Mouse (Mus musculus) liver, embryonic 12.5 days (tissue): ENCODE data around the gene Snx33. TPM values are rescaled to one million over a fixed set of nuclear protein-coding genes. Genes with fewer than 3 reads are reported as not detected.
"Not testable (repeated sequence)": the region's sequence is repeated elsewhere in the genome, so short reads cannot be mapped to it uniquely, and the experiment has no call there.

Experiments used
- ATAC-seq: fragments of 200-750 bp; cut with Nextera tagmentation; 2 replicates; pipeline ENCODE4 v1.8.0; 2017; ENCODE audit warnings: moderate number of reproducible peaks, mild to moderate bottlenecking, moderate library complexity
- H3K27ac ChIP-seq: fragments of 300-500 bp; sonication (generic); 2 replicates; pipeline ENCODE4 v1.5.1; 2016; ENCODE audit warnings: mild to moderate bottlenecking
- H3K27me3 ChIP-seq: fragments of 300-500 bp; sonication (generic); replicated peaks from 2 replicates; pipeline ENCODE4 v1.6.1; 2016; ENCODE audit warnings: mild to moderate bottlenecking, moderate library complexity
- H3K36me3 ChIP-seq: fragments of 300-500 bp; sonication (generic); 2 replicates; pipeline ENCODE4 v1.6.1; 2016; ENCODE audit warnings: mild to moderate bottlenecking, moderate library complexity
- H3K4me1 ChIP-seq: fragments of 300-500 bp; sonication (generic); 2 replicates; pipeline ENCODE4 v1.6.1; 2016
- H3K4me2 ChIP-seq: fragments of 300-500 bp; sonication (generic); 2 replicates; pipeline ENCODE4 v1.6.1; 2016; ENCODE audit warnings: mild to moderate bottlenecking, moderate library complexity
- H3K4me3 ChIP-seq: fragments of 300-500 bp; sonication (generic); 2 replicates; pipeline ENCODE4 v1.5.1; 2016; ENCODE audit warnings: mild to moderate bottlenecking, moderate library complexity
- H3K9ac ChIP-seq: fragments of 300-500 bp; sonication (generic); 2 replicates; pipeline ENCODE4 v1.6.1; 2016; ENCODE audit warnings: mild to moderate bottlenecking, moderate library complexity
- H3K9me3 ChIP-seq: fragments of 300-500 bp; sonication (generic); replicated peaks from 2 replicates; pipeline ENCODE4 v1.6.1; 2016; ENCODE audit warnings: mild to moderate bottlenecking, moderate library complexity
- WGBS: fragments of 180-500 bp; shearing (Covaris S2); methylation state at CpG from one replicate; pipeline ENCODE4 v1.1.7; 2016; ENCODE audit not compliant: insufficient replicate concordance; 5-methylcytosine and 5-hydroxymethylcytosine counted together
- polyA plus RNA-seq: library from polyadenylated mRNA; unstranded; fragments of >200 nt; fragmentation: Nextera tagmentation; extraction: Ambion mirVana; gene quantifications from 2 replicates; pipeline ENCODE4 v1.2.1, GENCODE M21; 2016

Snx33 gene
- polyA plus RNA-seq, 1 experiment from 2014 or later, result 1.8 TPM

- H3K36me3 ChIP-seq, H3K27ac ChIP-seq, ATAC-seq, H3K9me3 ChIP-seq, H3K4me3 ChIP-seq, H3K4me2 ChIP-seq, H3K27me3 ChIP-seq, H3K9ac ChIP-seq: not testable (repeated sequence)
- WGBS, result 16% methylated on average over 3 of the region's 3 CpGs
- peaks cover 21% of the 10 kb centered on the region for H3K4me1 ChIP-seq
Measured at GRCm38 (mm10) chr9:56947481-56947880, 19.3 kb upstream of the Snx33 start.

- H3K9me3 ChIP-seq, result no peaks in the 10 kb centered on the region
- H3K4me3 ChIP-seq, result peak overlapping the region; percentile 94
- 2% methylated on average over 7 of the region's 7 CpGs for whole genome bisulfite sequencing
- H3K4me2 ChIP-seq, result peak overlapping the region; percentile 95
- H3K4me1 ChIP-seq, result peaks cover 27% of the 10 kb centered on the region
- peak overlapping the region; percentile 85 for H3K9ac ChIP-seq
- H3K36me3 ChIP-seq, result peaks cover 13% of the 10 kb centered on the region; the same call in 1 of the 2 replicates
- no peak for ATAC-seq
- peak overlapping the region; percentile 88 for H3K27ac ChIP-seq
- no peaks in the 10 kb centered on the region for H3K27me3 ChIP-seq
Measured at GRCm38 (mm10) chr9:56938374-56938773, 10.2 kb upstream of the Snx33 start.

GRCm38 (mm10) chr9:56937223-56938160, 9.3 kb upstream of the Snx33 start, which contains the start of gene Imp3:
TSS of gene Imp3 (plus strand) at chr9:56937475.
- H3K36me3 ChIP-seq, result peaks cover 13% of the 10 kb centered on the region; the same call in 1 of the 2 replicates
- H3K4me1 ChIP-seq, result peaks cover 27% of the 10 kb centered on the region
- peak within 1 kb of the TSS; percentile 94 for H3K4me3 ChIP-seq
- under 1% methylated on average over 73 of the region's 73 CpGs for WGBS
- H3K9ac ChIP-seq, result peak within 1 kb of the TSS; percentile 85
- peak; percentile 91 for ATAC-seq
- peaks cover 6% of the 10 kb centered on the region; the same call in 1 of the 2 replicates for H3K27me3 ChIP-seq
- peak within 1 kb of the TSS; percentile 88 for H3K27ac ChIP-seq
- no peaks in the 10 kb centered on the region for H3K9me3 ChIP-seq
- peak within 1 kb of the TSS; percentile 95 for H3K4me2 ChIP-seq

- Histone ChIP-seq H3K27ac (peak overlapping the region; percentile 88; the same call in 1 of the 2 replicates), H3K4me1 (peaks cover 27% of the 10 kb centered on the region), H3K9me3 (no peaks in the 10 kb centered on the region), H3K4me2 (peak overlapping the region; percentile 95), H3K36me3 (peaks cover 8% of the 10 kb centered on the region; the same call in 1 of the 2 replicates), H3K4me3 (peak overlapping the region; percentile 94), H3K27me3 (peaks cover 6% of the 10 kb centered on the region; the same call in 1 of the 2 replicates), H3K9ac (peak overlapping the region; percentile 68)
- WGBS, result 10% methylated on average over 6 of the region's 6 CpGs
- no peak for ATAC-seq
Measured at GRCm38 (mm10) chr9:56936861-56937222, 8.7 kb upstream of the Snx33 start.

- H3K4me1 ChIP-seq, result peaks cover 28% of the 10 kb centered on the region
- no peaks in the 10 kb centered on the region for H3K36me3 ChIP-seq
- H3K4me3 ChIP-seq, result no peak overlapping the region
- no peak for ATAC-seq
- no peak overlapping the region for H3K4me2 ChIP-seq
- peaks cover 47% of the 10 kb centered on the region for H3K27me3 ChIP-seq
- WGBS, result 45% methylated on average over 1 of the region's 1 CpGs
- H3K9ac ChIP-seq, result no peak overlapping the region
- H3K9me3 ChIP-seq, result no peaks in the 10 kb centered on the region
- no peak overlapping the region for H3K27ac ChIP-seq
Measured at GRCm38 (mm10) chr9:56930556-56930955, 2.4 kb upstream of the Snx33 start.

- H3K27me3 ChIP-seq, result peaks cover 47% of the 10 kb centered on the region
- peaks cover 37% of the 10 kb centered on the region for H3K4me1 ChIP-seq
- H3K4me2 ChIP-seq, result no peak overlapping the region
- no peak for ATAC-seq
- H3K9me3 ChIP-seq, result no peaks in the 10 kb centered on the region
- no peak overlapping the region for H3K27ac ChIP-seq
- H3K9ac ChIP-seq, result no peak overlapping the region
- no peak overlapping the region for H3K4me3 ChIP-seq
- H3K36me3 ChIP-seq, result no peaks in the 10 kb centered on the region
- WGBS, result 41% methylated on average over 4 of the region's 4 CpGs
Measured at GRCm38 (mm10) chr9:56929496-56929895, 1.3 kb upstream of the Snx33 start.

GRCm38 (mm10) chr9:56927191-56928012, 769 bp downstream of the Snx33 start:
- ATAC-seq, result 0 out of 2 replicates have a peak, but pooled peaks have one; percentile 14
- Histone ChIP-seq H3K9ac (peak overlapping the region; percentile 70), H3K4me1 (peaks cover 43% of the 10 kb centered on the region), H3K36me3 (peaks cover 1% of the 10 kb centered on the region; the same call in 1 of the 2 replicates), H3K27ac (peak overlapping the region; percentile 73), H3K4me3 (peak overlapping the region; percentile 67), H3K4me2 (peak overlapping the region; percentile 86), H3K27me3 (peaks cover 41% of the 10 kb centered on the region), H3K9me3 (no peaks in the 10 kb centered on the region)
- WGBS, result 3% methylated on average over 35 of the region's 35 CpGs

- Histone ChIP-seq H3K4me3 (no peak overlapping the region), H3K36me3 (peaks cover 11% of the 10 kb centered on the region), H3K27me3 (peaks cover 39% of the 10 kb centered on the region), H3K4me1 (peaks cover 43% of the 10 kb centered on the region), H3K27ac (no peak overlapping the region), H3K9me3 (no peaks in the 10 kb centered on the region), H3K4me2 (peak overlapping the region; percentile 86), H3K9ac (no peak overlapping the region)
- no peak for ATAC-seq
- 60% methylated on average over 10 of the region's 10 CpGs for WGBS
Measured at GRCm38 (mm10) chr9:56926387-56926786, 1.8 kb downstream of the Snx33 start.

GRCm38 (mm10) chr9:56926025-56926360, 2.2 kb downstream of the Snx33 start:
- Histone ChIP-seq H3K27ac (no peak overlapping the region), H3K36me3 (peaks cover 15% of the 10 kb centered on the region), H3K9me3 (no peaks in the 10 kb centered on the region), H3K27me3 (peaks cover 35% of the 10 kb centered on the region), H3K4me1 (peaks cover 43% of the 10 kb centered on the region), H3K4me3 (no peak overlapping the region), H3K4me2 (peak overlapping the region; percentile 86; the same call in 1 of the 2 replicates), H3K9ac (no peak overlapping the region)
- 81% methylated on average over 10 of the region's 10 CpGs for WGBS
- ATAC-seq, result no peak

GRCm38 (mm10) chr9:56925291-56926024, 2.7 kb downstream of the Snx33 start:
- Histone ChIP-seq H3K9me3 (no peaks in the 10 kb centered on the region), H3K4me1 (peaks cover 43% of the 10 kb centered on the region), H3K36me3 (peaks cover 15% of the 10 kb centered on the region), H3K27me3 (peaks cover 31% of the 10 kb centered on the region), H3K4me2 (peak overlapping the region; percentile 29), H3K4me3 (peak overlapping the region; percentile 16; the same call in 1 of the 2 replicates), H3K9ac (no peak overlapping the region), H3K27ac (peak overlapping the region; percentile 36; the same call in 1 of the 2 replicates)
- no peak for ATAC-seq
- 84% methylated on average over 26 of the region's 26 CpGs for WGBS

GRCm38 (mm10) chr9:56924651-56925027, 3.5 kb downstream of the Snx33 start:
- no peak overlapping the region for H3K9ac ChIP-seq
- peaks cover 43% of the 10 kb centered on the region for H3K4me1 ChIP-seq
- H3K4me3 ChIP-seq, result peak overlapping the region; percentile 16; the same call in 1 of the 2 replicates
- H3K4me2 ChIP-seq, result peak overlapping the region; percentile 29
- no peak for ATAC-seq
- H3K27me3 ChIP-seq, result peaks cover 23% of the 10 kb centered on the region; the same call in 1 of the 2 replicates
- no peaks in the 10 kb centered on the region for H3K9me3 ChIP-seq
- 15% methylated on average over 7 of the region's 7 CpGs for WGBS
- 0 out of 2 replicates have a peak overlapping the region, but pooled peaks have one; percentile 36 for H3K27ac ChIP-seq
- peaks cover 15% of the 10 kb centered on the region for H3K36me3 ChIP-seq
